Mouse (Mus musculus) limb, embryonic 13.5 days (tissue): ENCODE measurements around the gene Bri3bp. TPM values are rescaled to one million over a fixed set of nuclear protein-coding genes. Genes with fewer than 3 reads are reported as not detected.

Experiments
- microRNA-seq: library from miRNA; unstranded; fragments of <30 nt; microRNA quantifications from one replicate; pipeline ENCODE4, GENCODE M21; 2016
- polyA plus RNA-seq: library from polyadenylated mRNA; unstranded; fragments of >200 nt; fragmentation: Nextera tagmentation; extraction: Ambion mirVana; gene quantifications from 2 replicates; pipeline ENCODE4 v1.2.1, GENCODE M21; 2015

The Bri3bp gene
- polyA plus RNA-seq, 1 experiment from 2014 or later, result 38.1 TPM

Small RNA genes lying within 50 kb of the gene (microRNA-seq; reads per million reads assigned to microRNA genes)
- gene Gm27551, result not detected

Other genes starting within 250 kb of the Bri3bp start
- gene Scarb1, start 100.5 kb upstream of the Bri3bp start, polyA plus RNA-seq, result 44.3 and 44.4 TPM in 2 replicates
- 0.34 and 0.41 TPM in 2 replicates for gene Gm10382, start 52.2 kb upstream of the Bri3bp start, polyA plus RNA-seq
- 1,179 and 1,190 TPM in 2 replicates for gene Ubc, start 51.4 kb upstream of the Bri3bp start, polyA plus RNA-seq
- 12.1 and 12.9 TPM in 2 replicates for gene Dhx37, start 7.4 kb upstream of the Bri3bp start, polyA plus RNA-seq
- gene Aacs, start 34.2 kb downstream of the Bri3bp start, polyA plus RNA-seq, result 35.2 and 35.3 TPM in 2 replicates
- gene Tmem132b, start 90.2 kb downstream of the Bri3bp start, polyA plus RNA-seq, result 0.14 and 0.23 TPM in 2 replicates